Mouse (Mus musculus): ENCODE results near the gene Mrgprx1. TPM values are rescaled to one million over a fixed set of nuclear protein-coding genes. Genes with fewer than 3 reads are reported as not detected.

Gene Mrgprx1
- not detected for polyA plus RNA-seq (2014; fragmentation: Illumina TruSeq; extraction: RNeasy Lipid Tissue Mini Kit (QIAGEN cat#74804); ENCODE audit: low replicate concordance)

DNA sequence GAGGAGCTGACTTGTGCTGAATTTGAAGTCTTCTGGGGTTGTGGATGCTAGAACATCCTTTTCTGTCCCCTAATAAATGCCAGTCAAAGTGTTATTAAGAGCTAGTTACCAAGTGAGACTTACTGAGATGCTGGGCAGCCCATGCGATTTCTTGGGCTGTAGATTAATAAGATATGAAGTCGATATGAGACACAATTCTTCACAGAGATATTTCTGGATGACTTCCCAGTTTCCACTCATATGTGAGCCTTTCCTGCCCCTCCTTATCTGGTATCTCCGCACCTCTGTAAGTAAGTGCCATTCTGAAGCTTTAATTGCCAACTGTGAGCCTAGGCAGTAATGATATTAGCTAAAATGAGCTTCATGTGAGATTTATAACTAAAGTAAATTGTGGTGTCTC is at the start of gene Mrgprx1:
Mrgprx1 (minus strand) TSS at position 101 of the 400 bp plus-strand sequence.

DNA sequence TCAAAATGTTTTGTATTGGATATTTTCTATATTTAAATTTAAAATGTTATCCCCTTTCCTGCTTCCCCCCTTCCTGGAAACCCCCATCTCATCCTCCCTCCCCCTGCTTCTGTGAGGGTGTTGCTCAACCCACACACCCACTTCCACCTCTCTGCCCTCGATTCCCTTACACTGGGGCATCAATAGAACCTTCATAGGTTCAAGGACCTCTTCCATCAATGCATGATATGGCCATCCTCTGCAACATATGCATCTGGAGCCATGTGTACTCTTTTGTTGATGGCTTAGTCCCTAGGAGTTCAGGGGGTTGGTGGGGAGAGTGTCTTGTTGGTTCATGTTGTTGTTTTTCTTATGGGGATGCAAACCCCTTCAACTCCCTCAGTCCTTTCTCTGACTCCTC is 45.4 kb downstream of the Mrgprx1 start, which contains the start of gene Mrgpra4:
Mrgpra4 (minus strand) TSS at position 101 of the 400 bp plus-strand sequence.

Other genes starting within 250 kb of the Mrgprx1 start
- not detected for gene Mrgpra4, start 45.5 kb downstream of the Mrgprx1 start, polyA plus RNA-seq (2014; fragmentation: Illumina TruSeq; extraction: RNeasy Lipid Tissue Mini Kit (QIAGEN cat#74804); ENCODE audit: low replicate concordance)
- not detected for gene Mrgprb5, start 141.4 kb upstream of the Mrgprx1 start, polyA plus RNA-seq (2014; fragmentation: Illumina TruSeq; extraction: RNeasy Lipid Tissue Mini Kit (QIAGEN cat#74804); ENCODE audit: low replicate concordance)
- not detected for gene Mrgprb4, start 171.7 kb upstream of the Mrgprx1 start, polyA plus RNA-seq (2014; fragmentation: Illumina TruSeq; extraction: RNeasy Lipid Tissue Mini Kit (QIAGEN cat#74804); ENCODE audit: low replicate concordance)